9 mouse cellular contexts compared by ENCODE assay signal in the genomic region with DNA sequence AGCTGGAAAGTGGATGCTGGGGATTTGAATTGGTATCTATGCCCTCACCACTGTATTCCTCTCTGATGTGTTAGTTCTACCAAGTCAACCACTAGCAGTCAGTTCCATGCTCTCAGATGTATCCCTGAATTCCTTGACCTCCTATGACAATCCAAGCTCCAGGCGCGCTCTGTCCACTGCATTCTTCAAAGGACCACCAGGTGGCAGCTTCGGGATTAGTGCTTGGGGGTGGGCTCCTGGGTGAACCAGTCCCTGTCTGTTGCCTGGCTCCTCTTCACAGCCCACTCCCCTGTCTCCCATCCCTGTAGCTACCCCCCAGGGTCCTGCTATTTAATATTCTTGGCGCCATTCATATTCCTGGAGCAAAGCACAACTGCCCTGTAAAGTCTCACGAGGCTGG. TPM values are rescaled to one million over a fixed set of nuclear protein-coding genes. Genes with fewer than 3 reads are reported as not detected.
A peak's percentile ranks its signal among the peaks of the same experiment; 100 is the strongest.
DNase-seq lines count a peak whose midpoint lies in the region; ATAC-seq and TF ChIP-seq lines count a peak whose summit lies in the region.
"Had no signal": no experiment of that assay in that cellular context is flagged by ENCODE, and none has a peak within 500 bp of the region (broad histone marks: within the 10 kb centered on the region; RNA-seq: fewer than 3 reads in every experiment).

No protein-coding gene starts in this region.

- no peak overlapping the region for H3K27ac ChIP-seq in heart, embryonic 10.5 days
- H3K27ac ChIP-seq in neural tube, embryonic 15.5 days (replicated peaks): no peak overlapping the region
- no peak overlapping the region for H3K27ac ChIP-seq in liver, postnatal 0 days (ENCODE audit: low read depth)
- H3K27ac ChIP-seq: heart, embryonic 15.5 days had no signal

- peaks cover 57% of the 10 kb centered on the region for H3K4me1 ChIP-seq in heart, embryonic 10.5 days
- H3K4me1 ChIP-seq in neural tube, embryonic 15.5 days: peaks cover 43% of the 10 kb centered on the region
- H3K4me1 ChIP-seq in liver, postnatal 0 days (ENCODE audit: insufficient read depth): peaks cover 6% of the 10 kb centered on the region

- no peak for TF ChIP-seq EP300 in liver, postnatal 0 days (IDR thresholded peaks at IDR 0.05; ENCODE audit: low read depth)

- no peak for ATAC-seq in neural tube, embryonic 15.5 days (ENCODE audit: low FRiP score)
- peak; percentile 57 for ATAC-seq in common myeloid progenitor, adult 5-6 weeks (replicated peaks; ENCODE audit: low read depth, poor library complexity, severe bottlenecking)
- ATAC-seq in liver, postnatal 0 days: no peak
- no peak for ATAC-seq in frontal cortex, adult (ENCODE audit: low TSS enrichment)

- 7% methylated on average over 5 of the region's 5 CpGs for WGBS in heart, embryonic 10.5 days
- 9% methylated on average over 5 of the region's 5 CpGs for WGBS in neural tube, embryonic 15.5 days
- WGBS in liver, postnatal 0 days (ENCODE audit: insufficient replicate concordance): 36% methylated on average over 5 of the region's 5 CpGs

- no peaks in the 10 kb centered on the region for H3K27me3 ChIP-seq in heart, embryonic 10.5 days (ENCODE audit: insufficient read depth, poor library complexity, severe bottlenecking)
- peaks cover 8% of the 10 kb centered on the region; the same call in 1 of the 2 replicates for H3K27me3 ChIP-seq in neural tube, embryonic 15.5 days (replicated peaks)
- H3K27me3 ChIP-seq in liver, postnatal 0 days (ENCODE audit: insufficient read depth, low read length): peaks cover 14% of the 10 kb centered on the region

- H3K4me2 ChIP-seq in neural tube, embryonic 15.5 days: no peak overlapping the region
- no peak overlapping the region for H3K4me2 ChIP-seq in liver, postnatal 0 days (ENCODE audit: low read depth, low read length)
- H3K4me2 ChIP-seq: heart, embryonic 15.5 days had no signal

- TF ChIP-seq CTCF in liver, postnatal 0 days (IDR thresholded peaks at IDR 0.05; ENCODE audit: low read depth): peak; percentile 63

- H3K9me3 ChIP-seq in heart, embryonic 10.5 days: no peaks in the 10 kb centered on the region
- no peaks in the 10 kb centered on the region for H3K9me3 ChIP-seq in neural tube, embryonic 15.5 days (replicated peaks)
- H3K9me3 ChIP-seq in liver, postnatal 0 days (ENCODE audit: low read length): no peaks in the 10 kb centered on the region
- H3K9me3 ChIP-seq: heart, embryonic 15.5 days had no signal

- no peaks in the 10 kb centered on the region for H3K36me3 ChIP-seq in heart, embryonic 10.5 days
- no peaks in the 10 kb centered on the region for H3K36me3 ChIP-seq in neural tube, embryonic 15.5 days
- no peaks in the 10 kb centered on the region for H3K36me3 ChIP-seq in liver, postnatal 0 days (replicated peaks; ENCODE audit: insufficient read depth, low read length)
- H3K36me3 ChIP-seq: heart, embryonic 15.5 days had no signal

- H3K9ac ChIP-seq in neural tube, embryonic 15.5 days (replicated peaks): no peak overlapping the region
- no peak overlapping the region for H3K9ac ChIP-seq in liver, postnatal 0 days (replicated peaks)
- H3K9ac ChIP-seq: heart, embryonic 15.5 days had no signal

- peak; percentile 89 for DNase-seq in heart, embryonic 10.5 days (ENCODE audit: low spot score)
- DNase-seq in heart, adult 11 months: no peak
- DNase-seq in neural tube, embryonic 10.5 days (ENCODE audit: extremely low spot score, low spot score): peak; percentile 85
- peak; percentile 58 for DNase-seq in liver, postnatal 0 days
- DNase-seq in spleen, postnatal 36 days (ENCODE audit: low spot score in 2 of 2): no peak

- H3K4me3 ChIP-seq in heart, embryonic 10.5 days: no peak overlapping the region
- H3K4me3 ChIP-seq in neural tube, embryonic 15.5 days (replicated peaks): no peak overlapping the region
- H3K4me3 ChIP-seq in liver, postnatal 0 days (ENCODE audit: low read depth, low read length): no peak overlapping the region
- H3K4me3 ChIP-seq: heart, embryonic 15.5 days had no signal

RNA-seq across cellular contexts. Expression of gene Crb2, which starts 1.5 kb away (rescaled TPM):
- polyA plus RNA-seq in heart, embryonic 10.5 days (2016; fragmentation: Nextera tagmentation; extraction: Ambion mirVana): 15.2 and 18.5 TPM in 2 replicates
- polyA plus RNA-seq in neural tube, embryonic 15.5 days (2015; fragmentation: Nextera tagmentation; extraction: Ambion mirVana): 2.5 and 2.6 TPM in 2 replicates
- total RNA-seq in common myeloid progenitor, adult 5-6 weeks (2017): not detected in 2 replicates
- polyA plus RNA-seq in liver, postnatal 0 days (2015; fragmentation: Nextera tagmentation; extraction: Ambion mirVana): 0.16 and 0.19 TPM in 2 replicates

Comparison
In these comparisons a context has a peak if more than half of its experiments do, and no peak if none do; other contexts are left out.
1. DNase-seq: peak in heart, embryonic 10.5 days (single experiment), neural tube, embryonic 10.5 days (single experiment) and liver, postnatal 0 days (single experiment); none in heart, adult 11 months (single experiment) and spleen, postnatal 36 days (0 of 2).